Mouse (Mus musculus) frontal cortex, adult 2 months (tissue): ENCODE data around the gene Gtf3c5. TPM values are rescaled to one million over a fixed set of nuclear protein-coding genes. Genes with fewer than 3 reads are reported as not detected.
A peak's percentile ranks its signal among the peaks of the same experiment; 100 is the strongest.

ENCODE experiments used
- DNase-seq, 2 experiments: peaks; one replicate each; pipeline ENCODE4 v3.0.0; 2022; ENCODE audit warnings: low spot score in 1 of 2; ENCODE audit errors: extremely low spot score in 1 of 2
- polyA plus RNA-seq: library from polyadenylated mRNA; depleted of rRNA; stranded (reverse); fragments of >200 nt; gene quantifications from 2 replicates; pipeline ENCODE4 v1.2.3, GENCODE M21; 2012

Gtf3c5 gene
- polyA plus RNA-seq, 1 experiment = 23.8 TPM

- DNase-seq = no peak
Observed at GRCm38 (mm10) chr2:28609851-28610250, 26.3 kb upstream of the Gtf3c5 start.

- no peak for DNase-seq
Observed at GRCm38 (mm10) chr2:28607341-28608165, 24.0 kb upstream of the Gtf3c5 start.

GRCm38 (mm10) chr2:28606601-28607340 is 23.2 kb upstream of the Gtf3c5 start:
- DNase-seq = no peak

GRCm38 (mm10) chr2:28605789-28606541 is 22.4 kb upstream of the Gtf3c5 start:
- DNase-seq = no peak

DNA sequence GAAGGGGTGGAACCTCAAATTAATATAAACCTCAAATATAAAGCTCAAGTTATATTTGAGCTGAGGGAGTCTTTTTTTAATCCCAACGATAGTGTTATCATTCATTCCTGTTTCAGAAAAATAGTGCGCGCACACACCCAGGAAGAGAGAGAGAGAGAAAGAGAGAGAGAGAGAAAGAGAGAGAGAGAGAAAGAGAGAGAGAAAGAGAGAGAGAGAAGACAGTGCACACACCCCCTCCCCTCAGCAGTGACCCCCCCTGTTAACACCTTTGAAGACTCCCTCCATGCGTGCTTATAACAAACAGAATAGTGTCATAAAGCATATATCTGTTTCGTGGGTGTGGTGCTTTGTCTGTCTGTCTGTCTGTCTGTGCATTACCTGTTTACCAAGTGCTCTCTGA is 20.0 kb upstream of the Gtf3c5 start:
- no peak for DNase-seq

DNA sequence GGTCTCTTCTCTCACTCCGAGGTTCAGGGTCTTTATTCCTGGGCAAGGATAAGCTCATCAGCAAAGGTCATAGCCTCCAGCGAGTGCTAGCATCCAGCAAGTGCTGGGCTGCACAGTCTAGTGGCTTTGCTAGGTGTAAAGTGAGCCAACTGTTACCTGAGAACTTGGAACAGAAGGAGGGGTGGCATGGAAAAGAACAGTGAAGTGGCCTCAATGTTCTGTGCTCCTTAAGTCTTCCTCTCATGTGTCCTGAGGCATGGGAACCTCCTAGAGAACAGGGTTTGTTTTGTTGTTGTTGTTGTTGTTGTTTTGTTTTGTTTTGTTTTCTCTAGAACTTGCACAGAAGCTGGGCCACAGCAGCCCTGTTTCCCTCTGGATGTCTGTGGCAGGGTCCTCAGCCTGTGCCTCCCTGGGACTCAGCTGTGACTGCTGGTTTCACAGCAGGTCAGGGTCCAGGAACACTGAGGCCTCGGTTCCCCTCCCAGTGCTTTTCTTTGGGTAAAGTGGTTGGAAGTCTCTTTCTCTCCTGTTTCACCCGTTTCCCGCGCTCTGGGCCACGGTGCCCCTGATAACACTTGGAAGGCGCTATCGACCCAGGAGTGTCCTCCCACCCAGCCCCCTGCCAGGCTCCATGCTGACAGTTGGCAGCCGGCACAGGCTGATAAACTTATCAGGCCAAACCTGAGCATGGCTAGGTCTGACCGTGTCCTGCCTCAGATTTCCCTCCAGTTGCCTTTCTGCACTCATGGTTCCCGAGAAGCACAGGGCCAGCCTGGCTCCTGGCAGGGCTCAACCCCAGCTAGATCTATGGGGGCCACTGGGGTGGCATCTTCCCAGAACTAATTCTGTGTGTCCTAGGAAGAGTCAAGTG is 18.4 kb upstream of the Gtf3c5 start:
- DNase-seq = no peak

DNA sequence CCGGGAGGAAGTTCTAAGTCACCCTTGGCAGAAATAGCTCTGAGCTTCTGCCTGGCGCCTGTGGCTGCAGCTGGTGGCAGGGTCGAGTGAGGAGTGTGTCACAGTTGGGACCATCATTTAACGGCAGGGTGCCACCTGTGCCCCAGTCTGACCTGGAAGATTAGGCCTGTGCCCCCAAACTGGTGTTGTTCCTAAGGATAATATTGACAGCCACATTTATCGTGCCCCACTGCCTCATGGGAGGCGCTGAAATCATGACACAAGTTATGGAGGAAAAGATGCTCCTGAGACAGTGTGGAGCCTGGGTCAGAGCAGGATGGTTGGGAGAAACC is 16.0 kb upstream of the Gtf3c5 start:
- no peak for DNase-seq

GRCm38 (mm10) chr2:28598692-28599568 is 15.4 kb upstream of the Gtf3c5 start:
- DNase-seq = no peak

DNA sequence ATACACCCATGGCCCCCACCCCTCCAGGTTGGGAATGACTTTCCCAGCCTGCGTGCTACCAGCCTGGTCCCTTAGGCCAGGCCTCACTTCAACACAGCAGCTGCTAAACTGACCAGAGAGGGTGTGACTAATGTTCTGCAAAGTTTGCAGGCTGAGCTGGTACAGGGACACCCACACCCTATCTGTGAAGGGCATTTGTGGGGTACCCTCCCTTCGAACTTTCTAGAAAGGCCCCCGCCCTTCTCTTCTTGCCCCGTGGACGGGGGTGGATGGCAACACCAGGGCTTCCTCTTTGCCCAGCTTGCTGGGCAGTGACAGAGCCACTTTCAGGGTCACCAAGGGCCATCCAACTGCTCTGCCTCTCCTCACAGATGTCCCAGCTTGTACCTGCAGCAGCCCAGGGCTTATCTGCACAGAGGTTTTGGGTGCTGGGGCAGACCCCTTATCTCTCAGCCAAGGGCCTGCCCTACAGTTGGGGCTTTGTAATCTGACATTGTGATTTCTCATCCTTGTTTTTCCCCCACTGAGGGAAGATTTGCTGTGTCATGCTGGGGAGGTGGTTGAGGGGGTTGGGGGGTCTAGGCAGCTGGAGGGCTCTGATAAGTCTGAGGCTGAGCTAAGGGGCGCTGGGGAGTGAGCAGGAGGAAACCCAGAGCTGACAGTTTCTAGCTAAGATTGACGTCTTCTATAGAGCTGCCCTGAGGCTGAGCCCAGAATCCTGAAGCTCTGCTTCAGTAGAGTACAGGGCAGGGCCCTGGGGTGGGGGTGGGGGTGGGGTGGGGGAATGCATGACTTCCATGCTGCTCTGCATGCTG is 14.4 kb upstream of the Gtf3c5 start:
- DNase-seq = no peak

DNA sequence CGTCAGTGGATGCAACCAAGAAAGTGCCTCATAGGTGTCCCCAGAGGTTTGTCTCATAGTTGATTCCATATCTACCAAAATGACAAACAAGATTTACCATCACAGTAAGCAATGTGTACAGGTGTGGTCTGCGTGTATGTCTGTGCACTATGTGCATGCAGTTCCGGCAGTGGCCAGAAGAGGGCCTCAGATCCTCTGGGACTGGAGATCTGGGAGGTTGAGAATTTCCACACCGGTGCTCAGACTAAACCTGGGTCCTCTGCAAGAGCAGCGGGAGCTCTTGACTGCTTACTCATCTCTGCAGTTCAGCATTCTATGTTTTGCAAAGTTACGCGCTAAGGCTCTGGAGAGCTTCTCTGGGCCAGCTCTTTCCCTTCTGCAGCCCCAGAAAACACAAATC is 13.4 kb upstream of the Gtf3c5 start:
- DNase-seq = no peak

- no peak for DNase-seq
Observed at GRCm38 (mm10) chr2:28596021-28596420, 12.5 kb upstream of the Gtf3c5 start.

DNA sequence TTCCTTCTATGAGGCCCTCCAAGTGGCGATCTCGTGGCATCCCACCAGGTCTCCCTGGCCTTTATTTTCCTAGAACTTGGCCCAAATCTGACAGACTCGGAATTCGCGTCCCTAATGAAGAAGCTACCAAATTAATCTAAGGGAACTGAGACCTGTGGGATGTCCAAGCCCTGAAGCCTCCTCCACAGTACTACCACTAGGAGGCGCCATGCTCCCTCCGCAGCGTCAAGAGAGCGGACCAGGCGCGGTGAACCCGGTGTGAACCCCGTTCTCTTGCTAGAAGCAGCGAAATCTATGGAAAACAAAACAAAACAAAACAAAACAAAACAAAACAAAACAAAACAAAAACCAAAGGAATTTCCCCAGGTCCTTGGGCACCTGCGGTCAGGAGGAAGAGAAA is 9.3 kb upstream of the Gtf3c5 start:
- DNase-seq = peak in 1 of 2 experiments; percentile 41

DNA sequence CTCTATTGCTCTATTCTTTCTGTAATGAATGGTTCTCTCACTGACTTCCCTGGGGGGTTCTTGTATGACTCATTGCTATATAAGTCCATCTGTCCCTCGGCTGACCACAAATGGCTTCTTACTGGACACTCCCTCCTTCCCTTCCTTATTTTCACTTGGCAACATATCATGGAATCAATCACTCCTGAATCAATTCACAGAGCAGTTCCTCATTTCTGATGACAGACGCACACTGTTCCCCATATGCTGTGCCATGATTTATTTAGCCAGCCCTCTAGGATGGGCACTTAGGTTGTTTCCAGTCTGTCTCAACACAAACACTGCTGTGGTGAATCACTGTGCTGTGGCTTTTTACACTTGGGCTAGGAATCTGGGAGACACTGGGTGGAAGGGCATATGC is 7.9 kb upstream of the Gtf3c5 start:
- DNase-seq = no peak

DNA sequence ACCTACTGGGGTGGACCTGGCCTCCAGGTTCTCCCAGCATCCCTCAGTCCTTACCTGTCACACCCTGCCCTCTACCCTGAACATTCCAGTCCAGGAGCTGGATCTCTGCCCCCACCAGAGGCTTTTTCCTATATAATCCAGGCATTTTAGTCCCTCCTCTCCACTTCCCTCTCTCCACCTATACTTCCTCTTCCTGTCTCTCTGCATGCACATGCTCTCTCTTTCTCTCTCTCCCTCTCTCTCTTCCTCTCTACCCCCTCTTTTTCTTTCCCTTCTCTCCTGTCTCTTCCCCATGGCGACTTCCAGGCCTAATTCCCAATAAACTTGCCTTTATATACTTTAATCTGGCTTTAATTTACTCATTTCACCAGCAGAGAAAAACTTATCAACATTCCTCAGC is 5.0 kb upstream of the Gtf3c5 start:
- no peak for DNase-seq

- DNase-seq = no peak
Observed at GRCm38 (mm10) chr2:28585730-28586129, 2.2 kb upstream of the Gtf3c5 start.

DNA sequence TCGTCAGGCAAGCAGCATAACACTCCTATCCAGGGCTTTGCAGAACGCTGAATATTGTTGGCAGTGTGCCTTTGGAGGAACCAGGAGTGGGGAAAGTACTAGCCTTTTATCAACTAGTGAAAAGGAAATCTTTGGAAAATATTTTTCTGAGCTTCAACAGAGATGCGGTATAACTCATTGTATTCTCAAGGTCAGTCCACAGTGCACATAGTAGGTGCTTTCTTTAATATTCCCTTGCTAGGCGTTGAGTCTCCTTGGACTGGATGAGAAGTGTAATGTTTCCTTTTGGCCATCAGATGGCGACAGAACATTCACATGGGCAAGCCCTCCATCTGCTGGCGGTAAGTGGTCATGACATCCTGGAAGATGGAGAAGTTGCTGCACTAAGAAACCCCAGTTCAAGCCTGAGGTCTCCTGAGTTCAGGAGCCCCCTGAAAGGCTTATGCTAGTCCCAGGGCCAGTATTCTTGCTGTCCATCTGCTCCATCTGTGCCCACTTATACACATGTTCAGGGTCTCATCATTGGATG is 1.6 kb upstream of the Gtf3c5 start:
- DNase-seq = peak; percentile 49 to 88

DNA sequence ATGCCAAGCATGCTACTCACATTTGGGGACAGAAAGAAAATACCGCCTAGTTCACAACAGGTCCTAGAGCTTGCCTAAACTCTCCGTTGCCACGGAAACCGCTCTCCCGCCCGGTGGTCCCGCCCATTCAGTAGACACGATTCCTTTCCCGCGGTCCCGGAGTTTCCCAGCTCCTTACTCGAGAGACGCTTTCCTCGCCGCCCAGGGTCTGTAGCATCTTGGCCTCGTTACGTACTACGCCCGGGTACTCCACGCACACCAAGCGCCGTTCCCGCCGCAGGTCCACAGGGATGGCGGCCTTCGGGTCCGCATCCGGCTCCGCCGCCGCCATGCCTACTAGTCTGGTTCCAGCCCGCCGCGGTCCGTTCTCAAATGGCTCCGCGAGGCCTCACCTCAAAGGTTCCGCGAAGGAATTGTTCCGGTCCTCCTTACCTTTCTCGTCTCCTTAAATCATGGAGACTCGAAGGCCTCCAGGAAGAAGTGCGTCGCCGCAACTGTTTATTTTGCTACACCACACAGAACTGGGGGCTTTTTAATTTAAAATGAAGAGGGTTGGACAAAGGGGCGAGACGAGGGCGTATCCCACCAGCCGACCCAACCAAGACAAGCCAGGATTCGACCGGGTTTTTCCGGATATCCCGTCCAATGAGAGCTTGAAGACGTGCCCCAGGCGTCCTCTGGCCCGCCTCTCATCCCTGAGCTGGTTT is 751 bp downstream of the Gtf3c5 start:
- DNase-seq = peak; percentile 73 to 91

DNA sequence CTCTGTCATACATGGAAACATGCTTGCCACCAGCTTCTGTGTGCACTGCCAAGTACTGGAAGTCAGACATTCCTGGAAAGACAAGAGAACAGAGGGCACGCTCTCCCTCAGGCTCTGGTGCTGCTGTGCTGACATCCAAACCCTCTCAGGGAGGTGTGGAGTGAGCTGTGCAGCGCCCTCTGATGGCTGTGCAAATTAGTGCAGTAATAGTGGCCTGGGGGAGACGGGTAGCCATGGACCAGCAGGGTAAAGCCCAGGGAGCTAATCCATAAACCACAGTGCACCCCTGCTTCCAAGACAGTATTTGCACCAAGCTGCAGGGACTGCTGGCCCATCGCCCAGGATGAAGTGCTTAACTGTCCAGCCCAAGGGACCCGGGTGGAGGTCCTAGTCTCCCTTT is 5.5 kb downstream of the Gtf3c5 start:
- DNase-seq = peak in 1 of 2 experiments; percentile 34
